Mouse (Mus musculus): ENCODE results near the gene Mbd3. TPM values are rescaled to one million over a fixed set of nuclear protein-coding genes. Genes with fewer than 3 reads are reported as not detected.

The Mbd3 gene
- total RNA-seq, 2 experiments from 2014 or later: 139 to 150 TPM

- DNase-seq (ENCODE audit: extremely low spot score in 1 of 2, low spot score in 2 of 2): no peak
- no peak for TF ChIP-seq CTCF (IDR thresholded peaks at IDR 0.05)
- Histone ChIP-seq H3K27ac (no peak overlapping the region), H3K4me3 (no peak overlapping the region)
- intact Hi-C loops (cut with DNase I): no loop called here
These were observed 36.4 kb upstream of the Mbd3 start for GRCm38 (mm10) chr10:80435764-80436163.

DNA sequence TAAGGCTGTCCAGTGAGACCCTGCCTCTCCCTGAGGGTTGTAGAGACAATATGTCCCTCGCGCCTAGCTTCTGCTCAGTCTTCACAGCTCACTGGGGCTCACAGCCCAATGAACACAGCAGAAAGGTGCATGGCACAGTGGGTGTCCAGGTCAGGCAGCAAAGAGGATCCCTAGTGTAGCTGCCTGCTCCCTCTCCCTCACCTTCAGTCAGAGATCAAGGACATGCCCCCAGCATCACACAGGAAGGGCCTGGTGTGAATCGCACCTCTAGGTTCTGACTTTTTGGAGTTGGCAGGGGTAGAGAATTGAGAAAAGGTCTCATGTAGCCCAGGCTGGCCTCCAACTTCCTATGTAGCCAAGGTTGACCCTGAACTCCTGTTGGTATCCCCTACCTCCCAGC, 35.5 kb upstream of the Mbd3 start:
- TF ChIP-seq CTCF (IDR thresholded peaks at IDR 0.05): no peak
- DNase-seq (ENCODE audit: extremely low spot score in 1 of 2, low spot score in 2 of 2): no peak
- intact Hi-C loops (cut with DNase I): no loop called here
- H3K4me3 ChIP-seq: no peak overlapping the region
- H3K27ac ChIP-seq: no peak overlapping the region

- DNase-seq (ENCODE audit: extremely low spot score in 1 of 2, low spot score in 2 of 2): no peak
- intact Hi-C loops (cut with DNase I): no loop called here
- H3K27ac ChIP-seq: no peak overlapping the region
- TF ChIP-seq CTCF (IDR thresholded peaks at IDR 0.05): no peak; the same call in 1 of the 2 replicates
- H3K4me3 ChIP-seq: no peak overlapping the region
These were observed 34.9 kb upstream of the Mbd3 start for GRCm38 (mm10) chr10:80434233-80434592.

GRCm38 (mm10) chr10:80433513-80434232, 34.3 kb upstream of the Mbd3 start, which contains the start of gene Tcf3:
TSS of gene Tcf3 (minus strand) at chr10:80433647.
- Histone ChIP-seq H3K27ac (peak within 1 kb of the TSS; percentile 100), H3K4me3 (peak within 1 kb of the TSS; percentile 99)
- TF ChIP-seq CTCF (IDR thresholded peaks at IDR 0.05): no peak; the same call in none of the 2 replicates
- intact Hi-C loops (cut with DNase I): loop anchor here (1.0 kb wide), 1 partner anchor 27 kb away; the partner anchor contains the start of gene Uqcr11
- DNase-seq (ENCODE audit: extremely low spot score in 1 of 2, low spot score in 2 of 2): peak; percentile 91 to 93

DNA sequence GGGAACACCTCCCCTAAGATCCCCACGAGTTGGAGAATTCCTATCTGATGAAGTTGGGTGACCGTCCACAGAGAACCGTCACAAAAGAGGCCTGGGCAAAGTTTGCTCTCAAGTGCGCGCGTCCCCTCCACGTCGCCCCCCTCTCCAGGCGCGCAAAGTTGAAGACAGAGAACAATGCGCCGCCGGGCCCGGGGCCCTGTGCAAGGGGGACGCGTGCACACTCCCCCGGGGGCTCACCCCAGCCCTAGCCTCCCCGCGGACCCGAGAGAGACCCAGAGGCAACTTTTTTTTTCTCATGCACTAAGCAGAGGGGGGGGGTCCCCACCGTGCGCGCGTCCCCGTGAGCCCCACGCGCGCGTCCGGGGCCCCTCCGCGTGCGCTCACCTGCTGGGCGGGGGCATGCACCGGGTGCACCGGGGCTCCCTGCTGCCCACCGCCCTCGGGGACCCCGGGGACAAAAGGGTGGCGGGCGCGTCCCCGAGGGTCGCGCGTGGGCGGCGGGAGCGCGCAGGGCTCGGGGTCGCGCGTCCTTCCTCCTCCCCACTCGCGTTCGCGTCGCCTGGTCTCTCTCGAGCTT, 33.7 kb upstream of the Mbd3 start:
- DNase-seq (ENCODE audit: extremely low spot score in 1 of 2, low spot score in 2 of 2): no peak
- Histone ChIP-seq H3K27ac (peak overlapping the region; percentile 100), H3K4me3 (peak overlapping the region; percentile 99)
- TF ChIP-seq CTCF (IDR thresholded peaks at IDR 0.05): no peak
- intact Hi-C loops (cut with DNase I): loop anchor here (1.0 kb wide), 1 partner anchor 27 kb away; the partner anchor contains the start of gene Uqcr11

DNA sequence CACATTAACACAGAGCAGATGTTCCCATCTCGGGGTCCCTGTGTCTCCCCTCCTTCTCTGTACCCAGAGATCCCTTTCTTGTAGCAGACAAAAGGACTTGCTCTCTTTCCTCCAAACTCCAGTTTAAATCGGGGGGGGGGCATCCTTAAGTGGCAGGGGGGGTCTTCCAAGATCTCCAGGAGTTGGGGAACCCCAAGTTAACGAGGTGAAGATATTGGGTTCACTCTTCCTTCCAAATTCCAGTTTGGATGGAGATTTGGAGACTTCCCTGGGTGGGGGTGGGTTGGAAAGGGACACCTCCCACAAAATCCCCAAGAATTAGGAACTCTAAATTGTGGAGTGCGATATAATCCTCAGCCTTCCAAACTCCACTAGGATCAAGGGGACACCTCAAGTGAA, 33.0 kb upstream of the Mbd3 start:
- Histone ChIP-seq H3K4me3 (peak overlapping the region; percentile 99), H3K27ac (peak overlapping the region; percentile 100)
- intact Hi-C loops (cut with DNase I): no loop called here
- no peak for TF ChIP-seq CTCF (IDR thresholded peaks at IDR 0.05)
- no peak for DNase-seq (ENCODE audit: extremely low spot score in 1 of 2, low spot score in 2 of 2)

- DNase-seq (ENCODE audit: extremely low spot score in 1 of 2, low spot score in 2 of 2): no peak
- Histone ChIP-seq H3K27ac (no peak overlapping the region), H3K4me3 (peak overlapping the region; percentile 99; the same call in 1 of the 2 replicates)
- no peak for TF ChIP-seq CTCF (IDR thresholded peaks at IDR 0.05)
- intact Hi-C loops (cut with DNase I): no loop called here
These were observed 32.4 kb upstream of the Mbd3 start for GRCm38 (mm10) chr10:80431570-80432386.

- DNase-seq (ENCODE audit: extremely low spot score in 1 of 2, low spot score in 2 of 2): no peak
- no peak overlapping the region for H3K4me3 ChIP-seq
- no peak overlapping the region for H3K27ac ChIP-seq
- TF ChIP-seq CTCF (IDR thresholded peaks at IDR 0.05): no peak
- intact Hi-C loops (cut with DNase I): no loop called here
These were observed 31.1 kb upstream of the Mbd3 start for GRCm38 (mm10) chr10:80430375-80430980.

DNA sequence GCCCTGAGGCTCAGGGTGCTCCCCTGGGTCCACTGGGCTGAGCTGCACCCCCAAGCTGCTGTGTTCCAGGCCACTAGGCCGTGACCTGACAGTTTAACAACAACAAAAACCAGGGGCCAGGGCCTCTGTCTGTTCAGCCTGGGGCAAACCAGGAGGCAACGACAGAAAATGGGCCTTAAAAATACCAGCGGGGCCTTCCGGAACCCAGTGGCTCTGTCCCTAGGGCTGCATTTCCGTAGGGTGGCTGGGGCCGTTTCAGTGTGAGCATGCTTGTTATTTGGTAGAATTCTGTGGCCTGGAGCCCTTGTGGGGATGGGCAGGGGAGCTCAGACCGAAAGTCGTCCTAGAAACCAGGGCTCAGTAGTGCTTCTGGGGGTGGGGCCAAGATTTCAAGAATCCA, 30.4 kb upstream of the Mbd3 start:
- intact Hi-C loops (cut with DNase I): no loop called here
- no peak for TF ChIP-seq CTCF (IDR thresholded peaks at IDR 0.05)
- no peak overlapping the region for H3K27ac ChIP-seq
- DNase-seq (ENCODE audit: extremely low spot score in 1 of 2, low spot score in 2 of 2): no peak
- H3K4me3 ChIP-seq: no peak overlapping the region

- no peak for DNase-seq (ENCODE audit: extremely low spot score in 1 of 2, low spot score in 2 of 2)
- intact Hi-C loops (cut with DNase I): no loop called here
- no peak overlapping the region for H3K27ac ChIP-seq
- TF ChIP-seq CTCF (IDR thresholded peaks at IDR 0.05): no peak; the same call in none of the 2 replicates
- no peak overlapping the region for H3K4me3 ChIP-seq
These were observed 25.7 kb upstream of the Mbd3 start for GRCm38 (mm10) chr10:80425041-80425440.

- no peak for TF ChIP-seq CTCF (IDR thresholded peaks at IDR 0.05)
- intact Hi-C loops (cut with DNase I): no loop called here
- no peak overlapping the region for H3K4me3 ChIP-seq
- H3K27ac ChIP-seq: no peak overlapping the region
- no peak for DNase-seq (ENCODE audit: extremely low spot score in 1 of 2, low spot score in 2 of 2)
These were observed 24.2 kb upstream of the Mbd3 start for GRCm38 (mm10) chr10:80423562-80423961.

Data from left cerebral cortex, adult 2 months (tissue).